Mouse (Mus musculus) MEL (cell line): Measurements from ENCODE around the gene Erich6. TPM values are rescaled to one million over a fixed set of nuclear protein-coding genes. Genes with fewer than 3 reads are reported as not detected.
A peak's percentile ranks its signal among the peaks of the same experiment; 100 is the strongest.

Experiments
- DNase-seq: peaks from one replicate; pipeline ENCODE4 v3.0.0; 2011; ENCODE audit warnings: low read depth, low spot score
- H3K27ac ChIP-seq: 2 replicates; pipeline ENCODE4 v1.5.1; 2012; ENCODE audit warnings: low read depth, mild to moderate bottlenecking, control low read depth, low read length, moderate library complexity; ENCODE audit not compliant: control insufficient read depth
- H3K27me3 ChIP-seq, 2 experiments: fragments of 150-350 bp in 1 of 2; sonication (generic) in 1 of 2; 2 replicates each; pipeline ENCODE4 v1.6.1; 2012; ENCODE audit warnings: low read length in 2 of 2, mild to moderate bottlenecking in 2 of 2, improper control_type of control experiment in 1 of 2, moderate library complexity in 1 of 2; ENCODE audit not compliant: insufficient read depth in 2 of 2, control insufficient read depth in 1 of 2
- H3K36me3 ChIP-seq, 2 experiments: 2 replicates each; pipeline ENCODE4 v1.6.1; 2012 to 2014; ENCODE audit warnings: low read length in 2 of 2, improper control_type of control experiment in 1 of 2, inconsistent platforms in 1 of 2, mild to moderate bottlenecking in 1 of 2; ENCODE audit not compliant: insufficient read depth in 2 of 2, control insufficient read depth in 1 of 2
- H3K4me1 ChIP-seq, 2 experiments: fragments of 150-350 bp in 1 of 2; sonication (generic) in 1 of 2; 2 replicates each; pipeline ENCODE4 v1.6.1; 2012; ENCODE audit warnings: low read length in 2 of 2, improper control_type of control experiment in 1 of 2, mild to moderate bottlenecking in 1 of 2; ENCODE audit not compliant: insufficient read depth in 2 of 2, control insufficient read depth in 1 of 2
- H3K4me3 ChIP-seq, 2 experiments: fragments of 150-350 bp in 1 of 2; sonication (generic) in 1 of 2; 2 replicates each; pipeline ENCODE4 v1.5.1; 2012; ENCODE audit warnings: low read depth in 2 of 2, low read length in 2 of 2, mild to moderate bottlenecking in 2 of 2, moderate library complexity in 2 of 2, control low read depth in 1 of 2, improper control_type of control experiment in 1 of 2; ENCODE audit not compliant: control insufficient read depth in 1 of 2, insufficient read depth in 1 of 2
- H3K79me2 ChIP-seq: 2 replicates; pipeline ENCODE4 v1.6.1; 2012; ENCODE audit warnings: mild to moderate bottlenecking, low read length, moderate library complexity; ENCODE audit not compliant: control insufficient read depth, poor library complexity, insufficient read depth
- H3K9ac ChIP-seq: 2 replicates; pipeline ENCODE4 v1.6.1; 2012; ENCODE audit warnings: low read depth, mild to moderate bottlenecking, control low read depth, low read length, moderate library complexity; ENCODE audit not compliant: control insufficient read depth, poor library complexity, severe bottlenecking
- H3K9me3 ChIP-seq: fragments of 150-350 bp; sonication (generic); replicated peaks from 2 replicates; pipeline ENCODE4 v1.6.1; 2012; ENCODE audit warnings: mild to moderate bottlenecking, low read length, improper control_type of control experiment, moderate library complexity; ENCODE audit not compliant: insufficient read depth
- BHLHE40 ChIP-seq: IDR thresholded peaks from 2 replicates; pipeline ENCODE4 v1.6.1; 2012; ENCODE audit warnings: low read depth, mild to moderate bottlenecking, inconsistent platforms, low read length, improper control_type of control experiment, borderline replicate concordance
- CHD1 ChIP-seq: IDR thresholded peaks from 2 replicates; pipeline ENCODE4 v1.6.1; 2012; ENCODE audit warnings: low read depth, mild to moderate bottlenecking, inconsistent platforms, low read length, improper control_type of control experiment
- CHD2 ChIP-seq: IDR thresholded peaks from 2 replicates; pipeline ENCODE4 v1.6.1; 2011; ENCODE audit warnings: low read length, improper control_type of control experiment
- CTCF ChIP-seq, 3 experiments: IDR thresholded peaks in 2 of 3; conservative IDR thresholded peaks in 1 of 3; 2 replicates each; pipeline ENCODE4 v1.5.1; 2011 to 2012; ENCODE audit warnings: low read length in 3 of 3, low read depth in 2 of 3, mild to moderate bottlenecking in 2 of 3, improper control_type of control experiment in 1 of 3, inconsistent platforms in 1 of 3, mixed read lengths in 1 of 3, moderate library complexity in 1 of 3; ENCODE audit not compliant: control insufficient read depth in 1 of 3, insufficient read depth in 1 of 3, poor library complexity in 1 of 3, severe bottlenecking in 1 of 3
- E2F4 ChIP-seq: IDR thresholded peaks from 2 replicates; pipeline ENCODE4 v1.6.1; 2011; ENCODE audit warnings: low read depth, low read length, improper control_type of control experiment, borderline replicate concordance
- ELF1 ChIP-seq: IDR thresholded peaks from 2 replicates; pipeline ENCODE4 v1.6.1; 2014; ENCODE audit warnings: low read depth, mild to moderate bottlenecking, inconsistent platforms, low read length, improper control_type of control experiment, moderate library complexity
- EP300 ChIP-seq, 2 experiments: IDR thresholded peaks; 2 replicates each; pipeline ENCODE4 v1.6.1; 2011; ENCODE audit warnings: improper control_type of control experiment in 2 of 2, low read length in 2 of 2, low read depth in 1 of 2, mild to moderate bottlenecking in 1 of 2
- ETS1 ChIP-seq: IDR thresholded peaks from 2 replicates; pipeline ENCODE4 v1.6.1; 2012; ENCODE audit warnings: low read depth, mild to moderate bottlenecking, inconsistent platforms, low read length, improper control_type of control experiment, moderate library complexity
- GABPA ChIP-seq: IDR thresholded peaks from 2 replicates; pipeline ENCODE4 v1.6.1; 2012; ENCODE audit warnings: low read depth, mild to moderate bottlenecking, inconsistent platforms, low read length, improper control_type of control experiment, moderate library complexity
- GATA1 ChIP-seq: IDR thresholded peaks from 2 replicates; pipeline ENCODE4 v1.6.1; 2011; ENCODE audit warnings: low read depth, low read length, improper control_type of control experiment
- HCFC1 ChIP-seq: IDR thresholded peaks from 2 replicates; pipeline ENCODE4 v1.6.1; 2012; ENCODE audit warnings: low read depth, mild to moderate bottlenecking, inconsistent platforms, low read length, improper control_type of control experiment, moderate library complexity
- KAT2A ChIP-seq: conservative IDR thresholded peaks from 2 replicates; pipeline ENCODE4 v1.6.1; 2012; ENCODE audit warnings: low read depth, low read length, improper control_type of control experiment, inconsistent platforms
- MAFK ChIP-seq: IDR thresholded peaks from 2 replicates; pipeline ENCODE4 v1.6.1; 2011; ENCODE audit warnings: low read depth, mild to moderate bottlenecking, low read length, improper control_type of control experiment, borderline replicate concordance
- MAX ChIP-seq: IDR thresholded peaks from 2 replicates; pipeline ENCODE4 v1.6.1; 2011; ENCODE audit warnings: low read length, improper control_type of control experiment
- MAZ ChIP-seq: IDR thresholded peaks from 2 replicates; pipeline ENCODE4 v1.6.1; 2012; ENCODE audit warnings: low read depth, mild to moderate bottlenecking, inconsistent platforms, low read length, improper control_type of control experiment
- MEF2A ChIP-seq: IDR thresholded peaks from 2 replicates; pipeline ENCODE4 v1.6.1; 2014; ENCODE audit warnings: low read depth, mild to moderate bottlenecking, inconsistent platforms, low read length, improper control_type of control experiment; ENCODE audit not compliant: poor library complexity, insufficient replicate concordance, severe bottlenecking; ENCODE audit errors: extremely low read depth
- MXI1 ChIP-seq: IDR thresholded peaks from 2 replicates; pipeline ENCODE4 v1.6.1; 2011; ENCODE audit warnings: mild to moderate bottlenecking, low read depth, low read length, improper control_type of control experiment
- NELFE ChIP-seq: IDR thresholded peaks from 2 replicates; pipeline ENCODE4 v1.6.1; 2011; ENCODE audit warnings: low read depth, low read length, improper control_type of control experiment
- NRF1 ChIP-seq: IDR thresholded peaks from 2 replicates; pipeline ENCODE4 v1.6.1; 2014; ENCODE audit warnings: low read depth, mild to moderate bottlenecking, inconsistent platforms, low read length, improper control_type of control experiment, moderate library complexity; ENCODE audit not compliant: poor library complexity, insufficient read depth, severe bottlenecking
- POLR2A ChIP-seq, 2 experiments: IDR thresholded peaks; 2 replicates each; pipeline ENCODE4 v1.6.1; 2011 to 2012; ENCODE audit warnings: low read length in 2 of 2, mild to moderate bottlenecking in 2 of 2, control low read depth in 1 of 2, improper control_type of control experiment in 1 of 2, low read depth in 1 of 2, moderate library complexity in 1 of 2; ENCODE audit not compliant: control insufficient read depth in 1 of 2, insufficient read depth in 1 of 2, poor library complexity in 1 of 2
- POLR2AphosphoS2 ChIP-seq: IDR thresholded peaks from 2 replicates; pipeline ENCODE4 v1.6.1; 2011; ENCODE audit warnings: low read length, improper control_type of control experiment
- POLR2AphosphoS5 ChIP-seq: IDR thresholded peaks from 2 replicates; pipeline ENCODE4 v1.6.1; 2012; ENCODE audit warnings: low read depth, borderline replicate concordance, mild to moderate bottlenecking, inconsistent platforms, low read length, moderate library complexity, mixed read lengths
- RAD21 ChIP-seq: IDR thresholded peaks from 2 replicates; pipeline ENCODE4 v1.6.1; 2011; ENCODE audit warnings: mild to moderate bottlenecking, low read depth, low read length, improper control_type of control experiment
- RCOR1 ChIP-seq: IDR thresholded peaks from 2 replicates; pipeline ENCODE4 v1.6.1; 2012; ENCODE audit warnings: low read depth, mild to moderate bottlenecking, inconsistent platforms, low read length, improper control_type of control experiment
- SIN3A ChIP-seq: IDR thresholded peaks from 2 replicates; pipeline ENCODE4 v1.6.1; 2012; ENCODE audit warnings: low read length, improper control_type of control experiment, inconsistent platforms
- SMC3 ChIP-seq: IDR thresholded peaks from 2 replicates; pipeline ENCODE4 v1.6.1; 2011; ENCODE audit warnings: low read depth, low read length, improper control_type of control experiment
- TAL1 ChIP-seq: IDR thresholded peaks from 2 replicates; pipeline ENCODE4 v1.6.1; 2012; ENCODE audit warnings: mild to moderate bottlenecking, inconsistent platforms, low read length, moderate library complexity, mixed read lengths
- TBP ChIP-seq: IDR thresholded peaks from 2 replicates; pipeline ENCODE4 v1.8.0; 2011; ENCODE audit warnings: low read depth, low read length, improper control_type of control experiment
- UBTF ChIP-seq: IDR thresholded peaks from 2 replicates; pipeline ENCODE4 v1.6.1; 2012; ENCODE audit warnings: low read depth, mild to moderate bottlenecking, inconsistent platforms, low read length, improper control_type of control experiment, moderate library complexity, borderline replicate concordance; ENCODE audit not compliant: insufficient read depth
- USF1 ChIP-seq: IDR thresholded peaks from 2 replicates; pipeline ENCODE4 v1.6.1; 2014; ENCODE audit warnings: low read depth, mild to moderate bottlenecking, inconsistent platforms, low read length, improper control_type of control experiment, moderate library complexity
- USF2 ChIP-seq, 2 experiments: IDR thresholded peaks; 2 replicates each; pipeline ENCODE4 v1.6.1; 2011 to 2012; ENCODE audit warnings: improper control_type of control experiment in 2 of 2, low read length in 2 of 2, borderline replicate concordance in 1 of 2, inconsistent platforms in 1 of 2, low read depth in 1 of 2, mild to moderate bottlenecking in 1 of 2; ENCODE audit not compliant: insufficient read depth in 1 of 2
- ZC3H11A ChIP-seq: IDR thresholded peaks from 2 replicates; pipeline ENCODE4 v1.6.1; 2012; ENCODE audit warnings: low read depth, mild to moderate bottlenecking, inconsistent platforms, low read length, improper control_type of control experiment
- ZKSCAN1 ChIP-seq: IDR thresholded peaks from 2 replicates; pipeline ENCODE4 v1.6.1; 2012; ENCODE audit warnings: low read depth, mild to moderate bottlenecking, inconsistent platforms, low read length, improper control_type of control experiment, moderate library complexity
- ZMIZ1 ChIP-seq: IDR thresholded peaks from 2 replicates; pipeline ENCODE4 v1.6.1; 2012; ENCODE audit warnings: low read depth, mild to moderate bottlenecking, inconsistent platforms, low read length, improper control_type of control experiment, moderate library complexity
- ZNF384 ChIP-seq: IDR thresholded peaks from 2 replicates; pipeline ENCODE4 v1.6.1; 2012; ENCODE audit warnings: low read depth, mild to moderate bottlenecking, inconsistent platforms, low read length, improper control_type of control experiment
- polyA plus RNA-seq, 2 experiments: library from polyadenylated mRNA; stranded (reverse) in 1 of 2; unstranded in 1 of 2; fragments of >175 nt in 1 of 2; fragments of >200 nt in 1 of 2; gene quantifications; 2 replicates each; pipeline versions ENCODE4 v1.2.1 to v1.2.4; 2012; ENCODE audit warnings: low replicate concordance in 2 of 2, low read depth in 1 of 2; ENCODE audit not compliant: insufficient read length in 2 of 2, insufficient read depth in 1 of 2, missing spikeins in 1 of 2
- total RNA-seq: library from RNA; depleted of rRNA; stranded (reverse); fragments of 300-350 nt; gene quantifications from 2 replicates; pipeline ENCODE4 v1.2.3, GENCODE M21; 2012

Gene Erich6
- total and polyA plus RNA-seq, 3 experiments = 0.08 TPM; not detected in 2

- Histone ChIP-seq H3K4me1 (peaks cover 2 to 4% of the 10 kb centered on the region in 2 experiments; a peak in 3 of 4 replicates), H3K9ac (peak within 1 kb of the TSS; percentile 94), H3K36me3 (peaks cover 4 to 19% of the 10 kb centered on the region in 2 experiments), H3K9me3 (no peaks in the 10 kb centered on the region), H3K27me3 (no peaks in the 10 kb centered on the region), H3K79me2 (peaks cover 35% of the 10 kb centered on the region), H3K4me3 (peak within 1 kb of the TSS; percentile 67 to 94), H3K27ac (peak within 1 kb of the TSS; percentile 82)
- peak; percentile 96 for DNase-seq
- TF ChIP-seq MAFK (no peak), RCOR1 (no peak), ELF1 (no peak), ZNF384 (no peak), TAL1 (no peak), POLR2A (IDR thresholded peaks at IDR 0.05; ENCODE audit: control insufficient read depth in 1 of 2, insufficient read depth in 1 of 2, low read depth in 1 of 2, low read length in 2 of 2, poor library complexity in 1 of 2) (peak; percentile 98 to 99), UBTF (peak; percentile 100), EP300 (IDR thresholded peaks at IDR 0.05; ENCODE audit: low read depth in 1 of 2, low read length in 2 of 2) (no peak), ZKSCAN1 (no peak), POLR2AphosphoS2 (peak; percentile 93), MAX (no peak), SIN3A (peak; percentile 23; the same call in 1 of the 2 replicates), MXI1 (no peak), ETS1 (no peak), TBP (peak; percentile 91), NELFE (peak; percentile 98), USF1 (no peak), CHD2 (no peak), GATA1 (0 out of 2 replicates have a peak, but pooled peaks have one; percentile 7), NRF1 (peak; percentile 96), HCFC1 (peak; percentile 64; the same call in 1 of the 2 replicates), RAD21 (no peak), ZMIZ1 (peak; percentile 95), USF2 (IDR thresholded peaks at IDR 0.05; ENCODE audit: borderline replicate concordance in 1 of 2, insufficient read depth in 1 of 2, low read depth in 1 of 2, low read length in 2 of 2) (no peak), POLR2AphosphoS5 (peak; percentile 67; the same call in 1 of the 2 replicates), CHD1 (peak; percentile 75; the same call in 1 of the 2 replicates), GABPA (no peak), KAT2A (no peak; the same call in 1 of the 2 replicates), MEF2A (no peak), CTCF (IDR thresholded peaks at IDR 0.05 in 2 of 3, conservative IDR thresholded peaks at IDR 0.05 in 1 of 3; ENCODE audit: control insufficient read depth in 1 of 3, insufficient read depth in 1 of 3, low read depth in 2 of 3, low read length in 3 of 3, poor library complexity in 1 of 3, severe bottlenecking in 1 of 3) (no peak), BHLHE40 (no peak), SMC3 (no peak), ZC3H11A (no peak), E2F4 (no peak), MAZ (no peak)
Observed at GRCm38 (mm10) chr3:58576137-58577066, 60.6 kb downstream of the Erich6 start, which contains the start of gene Selenot. Gene Selenot, plus strand, starts transcription at chr3:58576636.
